Mouse (Mus musculus): ENCODE results near the gene Herpud1.

DNA sequence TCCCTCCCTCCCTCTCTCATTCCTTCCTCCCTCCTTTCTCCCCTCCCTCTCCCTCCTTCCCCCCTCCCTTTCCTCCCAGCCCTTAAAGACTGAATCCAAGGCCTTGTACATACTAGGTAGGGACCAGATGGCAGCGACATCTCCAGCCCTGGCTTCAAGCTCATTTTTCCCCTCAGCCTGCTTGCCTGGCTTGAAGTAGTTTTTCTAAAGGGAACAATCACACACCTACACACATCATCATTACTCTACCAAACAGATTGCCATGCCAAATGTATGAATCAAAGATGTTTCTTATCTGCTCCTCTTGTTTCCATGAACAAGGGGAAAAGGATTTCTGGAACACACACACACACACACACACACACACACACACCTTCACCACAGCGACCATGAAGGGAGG is 58.2 kb downstream of the Herpud1 start:
- no peak for TF ChIP-seq CTCF (IDR thresholded peaks at IDR 0.05; ENCODE audit: low read depth, low read length)
- TF ChIP-seq POLR2A (IDR thresholded peaks at IDR 0.05; ENCODE audit: extremely low read depth, insufficient read depth, low read length), result no peak

Data from liver, adult 2 months (tissue).